Mouse (Mus musculus) limb, embryonic 11.5 days (tissue): ENCODE results near the gene Gm10647. TPM values are rescaled to one million over a fixed set of nuclear protein-coding genes. Genes with fewer than 3 reads are reported as not detected.

Source experiments
- ATAC-seq: fragments of 200-750 bp; cut with Nextera tagmentation; 2 replicates; pipeline ENCODE4 v1.8.0; 2017; ENCODE audit warnings: low read depth; ENCODE audit not compliant: insufficient number of reproducible peaks, low FRiP score, low TSS enrichment
- DNase-seq: peaks from one replicate; pipeline ENCODE4 v3.0.0-alpha.2; 2015; ENCODE audit warnings: low spot score
- H3K27ac ChIP-seq: fragments of 300-500 bp; sonication (generic); replicated peaks from 2 replicates; pipeline ENCODE4 v1.5.1; 2014; ENCODE audit warnings: low read depth, mild to moderate bottlenecking, low read length
- H3K27me3 ChIP-seq: fragments of 300-500 bp; sonication (generic); 2 replicates; pipeline ENCODE4 v1.6.1; 2014; ENCODE audit warnings: mild to moderate bottlenecking, low read length, mixed read lengths; ENCODE audit not compliant: control insufficient read depth, insufficient read depth
- H3K36me3 ChIP-seq: fragments of 300-500 bp; sonication (generic); 2 replicates; pipeline ENCODE4 v1.6.1; 2014; ENCODE audit warnings: mild to moderate bottlenecking, low read length, moderate library complexity, mixed read lengths; ENCODE audit not compliant: control insufficient read depth, insufficient read depth
- H3K4me1 ChIP-seq: fragments of 300-500 bp; sonication (generic); 2 replicates; pipeline ENCODE4 v1.6.1; 2014; ENCODE audit warnings: low read length, mixed read lengths; ENCODE audit not compliant: control insufficient read depth, insufficient read depth
- H3K4me2 ChIP-seq: fragments of 300-500 bp; sonication (generic); 2 replicates; pipeline ENCODE4 v1.6.1; 2014; ENCODE audit warnings: low read depth, mild to moderate bottlenecking, moderate library complexity; ENCODE audit not compliant: severe bottlenecking
- H3K4me3 ChIP-seq: fragments of 300-500 bp; sonication (generic); 2 replicates; pipeline ENCODE4 v1.5.1; 2014; ENCODE audit warnings: low read depth, low read length
- H3K9ac ChIP-seq: fragments of 300-500 bp; sonication (generic); 2 replicates; pipeline ENCODE4 v1.6.1; 2014; ENCODE audit warnings: mild to moderate bottlenecking, low read length
- H3K9me3 ChIP-seq: fragments of 300-500 bp; sonication (generic); 2 replicates; pipeline ENCODE4 v1.6.1; 2016; ENCODE audit warnings: low read length; ENCODE audit not compliant: control insufficient read depth
- WGBS: fragments of 180-500 bp; shearing (Covaris S2); extraction: QIAGEN DNeasy Blood & Tissue Kit; methylation state at CpG from one replicate; pipeline ENCODE4 v1.1.7; 2014; 5-methylcytosine and 5-hydroxymethylcytosine counted together
- polyA plus RNA-seq: library from polyadenylated mRNA; unstranded; fragments of >200 nt; fragmentation: Nextera tagmentation; extraction: Ambion mirVana; gene quantifications from 2 replicates; pipeline ENCODE4 v1.2.1, GENCODE M21; 2014

The Gm10647 gene
- polyA plus RNA-seq, 1 experiment from 2014 or later, result 0.13 TPM

DNA sequence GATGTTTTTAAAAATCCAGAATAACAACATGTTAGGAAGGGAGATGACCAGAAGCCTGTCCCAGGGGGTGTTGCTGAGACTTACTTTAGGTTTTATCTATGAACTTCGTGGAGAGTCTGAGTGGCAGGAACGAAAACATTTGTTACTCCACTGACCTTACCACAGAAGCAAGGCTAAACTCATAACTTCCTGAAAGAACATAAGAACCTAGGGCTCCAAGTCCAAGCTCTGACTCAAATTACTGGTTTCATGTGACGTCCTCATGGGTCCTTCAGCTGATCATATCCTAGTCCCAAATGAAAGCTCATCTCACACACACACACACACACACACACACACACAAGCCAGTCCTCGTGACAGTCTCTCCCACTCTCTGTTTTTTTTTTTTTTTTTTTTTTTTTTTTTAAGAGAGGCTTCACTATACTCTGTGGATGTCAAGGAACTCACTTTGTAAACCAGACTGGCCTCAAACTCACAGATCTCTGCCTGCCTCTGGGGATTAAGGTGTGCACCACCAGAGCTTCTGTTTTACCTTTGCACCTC, 35.6 kb downstream of the Gm10647 start:
- 65% methylated on average over 4 of the region's 4 CpGs for WGBS

DNA sequence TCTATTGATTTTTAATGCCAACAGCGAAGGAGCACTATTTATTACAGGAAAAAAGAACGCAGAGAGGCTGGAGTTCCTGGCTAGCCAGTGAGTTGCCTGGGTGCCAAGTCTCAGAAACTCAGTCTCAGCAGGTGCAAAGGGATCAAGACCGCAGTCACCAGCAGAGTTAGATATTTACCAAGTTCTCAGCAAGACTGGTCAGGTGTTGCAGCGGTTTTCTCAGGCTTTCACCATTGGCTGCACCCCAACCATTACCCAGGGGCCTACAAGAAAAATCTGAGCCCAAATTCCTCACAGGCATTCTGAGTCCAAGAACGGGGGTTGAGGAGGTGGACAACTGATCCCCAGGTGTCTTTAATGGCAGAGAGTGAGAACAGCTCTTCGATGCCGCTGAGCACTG, 37.0 kb downstream of the Gm10647 start:
- Histone ChIP-seq H3K27ac (no peak overlapping the region), H3K9ac (no peak overlapping the region), H3K4me1 (peaks cover 9% of the 10 kb centered on the region), H3K9me3 (no peaks in the 10 kb centered on the region), H3K4me3 (peak overlapping the region; percentile 57), H3K36me3 (no peaks in the 10 kb centered on the region), H3K27me3 (0 out of 2 replicates have a peak, but pooled peaks cover 2% of the 10 kb centered on the region), H3K4me2 (peak overlapping the region; percentile 94)
- ATAC-seq, result no peak
- WGBS, result 20% methylated on average over 7 of the region's 7 CpGs
- no peak for DNase-seq

More for the DNA sequence above, 35.6 kb downstream of the Gm10647 start:
- ATAC-seq (no peak), DNase-seq (no peak)
- H3K36me3 ChIP-seq, result no peaks in the 10 kb centered on the region
- H3K4me1 ChIP-seq, result peaks cover 9% of the 10 kb centered on the region
- H3K9me3 ChIP-seq, result no peaks in the 10 kb centered on the region
- H3K27ac ChIP-seq, result no peak overlapping the region
- no peak overlapping the region for H3K4me3 ChIP-seq
- H3K27me3 ChIP-seq, result 0 out of 2 replicates have a peak, but pooled peaks cover 2% of the 10 kb centered on the region
- H3K9ac ChIP-seq, result no peak overlapping the region
- H3K4me2 ChIP-seq, result no peak overlapping the region

DNA sequence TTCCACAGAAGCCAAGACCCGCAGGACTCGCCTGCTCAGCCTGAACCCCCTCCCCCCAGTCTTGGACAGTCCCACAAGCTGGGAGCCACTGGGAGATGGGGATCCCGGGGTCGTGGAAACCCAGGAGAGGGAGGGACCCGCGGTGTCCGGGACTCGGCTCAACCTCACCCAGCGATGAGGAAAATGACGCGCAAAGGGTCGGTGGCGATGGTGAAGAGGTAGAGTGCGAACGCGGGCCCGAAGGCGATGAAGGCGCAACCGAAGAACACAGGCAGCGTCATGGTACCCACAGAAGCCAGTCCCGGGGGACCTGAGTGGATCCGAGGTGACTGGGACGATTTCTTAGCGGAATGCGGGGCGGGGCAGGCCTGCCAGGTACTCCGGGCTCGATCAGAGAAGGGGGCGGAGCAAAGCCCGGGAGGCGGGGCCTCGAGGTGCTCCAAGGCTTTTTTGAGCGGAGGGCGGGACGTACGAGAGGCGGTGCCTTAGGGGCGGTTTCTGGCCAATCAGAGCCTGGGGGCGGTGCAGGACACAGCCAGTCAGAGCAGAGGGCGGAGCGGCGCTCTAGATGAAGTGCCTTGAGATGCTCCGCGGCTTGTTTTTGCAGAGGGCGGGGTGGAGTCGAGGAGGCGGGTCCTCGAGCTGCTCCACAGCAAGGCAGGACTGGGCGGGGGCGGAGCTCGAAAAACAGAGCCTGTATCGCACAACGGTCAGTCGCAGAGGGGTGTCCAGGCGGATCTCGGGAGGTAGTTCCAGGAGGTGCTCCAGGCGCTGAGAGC, 37.7 kb downstream of the Gm10647 start, which contains the start of gene Aph1c:
Aph1c (minus strand) TSS at position 409 of the 779 bp plus-strand sequence.
- WGBS, result under 1% methylated on average over 58 of the region's 58 CpGs
- no peaks in the 10 kb centered on the region for H3K36me3 ChIP-seq
- 0 out of 2 replicates have a peak, but pooled peaks cover 2% of the 10 kb centered on the region for H3K27me3 ChIP-seq
- peaks cover 9% of the 10 kb centered on the region for H3K4me1 ChIP-seq
- H3K4me3 ChIP-seq, result peak within 1 kb of the TSS; percentile 57
- DNase-seq (peak; percentile 99), ATAC-seq (peak; percentile 99)
- H3K9ac ChIP-seq, result peak within 1 kb of the TSS; percentile 52
- H3K27ac ChIP-seq, result no peak within 1 kb of the TSS
- peak within 1 kb of the TSS; percentile 94 for H3K4me2 ChIP-seq
- H3K9me3 ChIP-seq, result no peaks in the 10 kb centered on the region

DNA sequence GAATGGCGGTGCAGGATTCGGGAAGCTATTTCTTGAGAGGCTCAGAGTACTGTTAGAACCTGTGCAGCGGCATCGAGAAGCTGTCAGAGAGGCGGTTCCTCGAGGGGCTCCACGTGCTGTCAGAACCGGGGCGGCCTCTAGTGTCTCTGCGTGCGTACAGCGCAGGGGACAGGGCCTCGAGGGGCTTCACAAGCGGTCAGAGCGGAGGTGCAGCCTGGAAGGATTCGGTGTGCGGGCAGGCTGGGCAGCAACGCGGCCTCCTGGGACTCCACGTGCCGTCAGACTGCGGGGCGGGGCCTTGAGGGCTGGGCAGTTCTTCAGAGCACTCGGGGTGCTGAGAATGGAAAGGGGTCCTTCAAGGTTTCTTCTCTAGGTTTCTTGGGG, 38.2 kb downstream of the Gm10647 start:
- ATAC-seq, result peak; percentile 80
- no peaks in the 10 kb centered on the region for H3K9me3 ChIP-seq
- no peaks in the 10 kb centered on the region; the same call in 1 of the 2 replicates for H3K36me3 ChIP-seq
- peak overlapping the region; percentile 52 for H3K9ac ChIP-seq
- WGBS, result 0% methylated on average over 23 of the region's 24 CpGs
- peak overlapping the region; percentile 57 for H3K4me3 ChIP-seq
- no peak overlapping the region for H3K27ac ChIP-seq
- 0 out of 2 replicates have a peak, but pooled peaks cover 2% of the 10 kb centered on the region for H3K27me3 ChIP-seq
- H3K4me2 ChIP-seq, result peak overlapping the region; percentile 94
- peaks cover 9% of the 10 kb centered on the region for H3K4me1 ChIP-seq
- DNase-seq, result no peak

DNA sequence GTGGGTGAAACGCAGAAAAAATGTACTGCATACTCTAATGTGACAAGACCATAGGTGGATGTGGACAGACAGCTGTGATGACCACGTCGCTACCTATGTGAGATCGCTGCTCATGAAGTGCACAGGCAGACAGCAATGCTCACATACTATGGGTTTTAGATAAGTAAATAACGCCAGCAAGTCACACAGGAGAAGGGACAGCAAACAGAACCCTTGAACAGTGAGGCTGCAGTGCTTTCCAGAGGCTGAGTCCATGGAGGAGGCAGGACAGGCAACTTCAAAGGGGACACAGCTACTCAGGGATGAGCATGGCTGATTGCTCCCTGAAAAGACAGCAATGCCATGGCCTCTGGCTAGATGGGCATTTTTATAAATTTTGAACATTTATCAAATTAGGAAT, 50.0 kb downstream of the Gm10647 start:
- H3K4me1 ChIP-seq, result no peaks in the 10 kb centered on the region
- no peak overlapping the region for H3K27ac ChIP-seq
- H3K27me3 ChIP-seq, result no peaks in the 10 kb centered on the region
- no peaks in the 10 kb centered on the region for H3K9me3 ChIP-seq
- H3K4me2 ChIP-seq, result no peak overlapping the region
- no peak for ATAC-seq
- H3K36me3 ChIP-seq, result peaks cover 2% of the 10 kb centered on the region; the same call in 1 of the 2 replicates
- H3K9ac ChIP-seq, result no peak overlapping the region
- no peak overlapping the region for H3K4me3 ChIP-seq
- no peak for DNase-seq
- 93% methylated on average over 5 of the region's 5 CpGs for WGBS

Other genes with a start within 250 kb of the Gm10647 start
- gene Usp3, start 203.9 kb upstream of the Gm10647 start, polyA plus RNA-seq, result 90.9 and 102 TPM in 2 replicates
- 2.8 and 4.3 TPM in 2 replicates for gene Car12, start 83.4 kb upstream of the Gm10647 start, polyA plus RNA-seq
- gene Aph1b, start 1.5 kb upstream of the Gm10647 start, polyA plus RNA-seq, result 13.5 and 13.6 TPM in 2 replicates
- 1.1 and 3.2 TPM in 2 replicates for gene Aph1c, start 37.7 kb downstream of the Gm10647 start, polyA plus RNA-seq
- 15.2 and 15.3 TPM in 2 replicates for gene Rab8b, start 122.6 kb downstream of the Gm10647 start, polyA plus RNA-seq
- gene Rps27l, start 149.0 kb downstream of the Gm10647 start, polyA plus RNA-seq, result 816 and 842 TPM in 2 replicates
- 9.0 and 10.6 TPM in 2 replicates for gene Lactb, start 178.4 kb downstream of the Gm10647 start, polyA plus RNA-seq